Mouse (Mus musculus) mature B cell (primary cell): ENCODE measurements around the gene Sh3bp4.

Experiments used
- in situ Hi-C: fragments of 300-500 bp; cut with MboI; formaldehyde crosslinking; loops from 2 replicates; pipeline ENCODE4 v1.14.3; 2019

Gene Sh3bp4

DNA sequence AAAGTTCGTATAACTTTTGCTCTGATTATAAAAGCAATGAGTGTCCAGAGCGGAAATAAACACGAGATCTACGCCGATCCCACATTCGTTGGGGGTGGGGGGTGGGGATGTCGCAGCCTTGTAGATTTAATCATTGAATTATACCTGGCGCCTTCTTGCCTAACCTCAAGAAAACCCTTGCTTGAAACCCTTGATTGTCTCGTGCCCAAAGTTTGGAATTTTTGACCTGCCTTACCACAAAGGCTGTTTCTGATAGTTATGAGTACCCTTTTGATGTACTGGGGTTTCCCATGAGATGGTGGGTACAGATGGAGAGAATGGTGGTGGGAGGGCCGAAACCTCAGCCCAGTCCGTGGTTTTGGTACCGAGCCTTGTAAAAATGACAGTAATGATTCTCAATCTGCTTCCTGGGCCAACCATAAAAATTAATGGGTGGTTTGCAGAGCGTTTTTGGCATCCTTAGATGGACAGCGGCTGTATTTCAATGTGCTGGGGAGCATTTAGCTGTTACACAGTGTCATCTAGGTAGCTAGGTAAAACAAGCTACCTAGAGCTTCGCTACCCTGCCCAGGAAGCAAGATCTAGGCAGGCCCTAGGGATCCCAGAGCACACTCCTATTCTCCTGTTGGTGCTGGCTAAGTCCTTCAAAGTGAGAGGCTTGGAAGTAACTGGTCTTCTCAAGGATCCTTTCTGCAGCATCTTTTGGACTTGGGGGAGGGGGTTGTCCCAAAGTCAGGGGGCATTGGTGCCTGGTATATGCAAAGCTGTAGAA, 1.3 kb downstream of the Sh3bp4 start:
- in situ Hi-C loops = no loop called here

DNA sequence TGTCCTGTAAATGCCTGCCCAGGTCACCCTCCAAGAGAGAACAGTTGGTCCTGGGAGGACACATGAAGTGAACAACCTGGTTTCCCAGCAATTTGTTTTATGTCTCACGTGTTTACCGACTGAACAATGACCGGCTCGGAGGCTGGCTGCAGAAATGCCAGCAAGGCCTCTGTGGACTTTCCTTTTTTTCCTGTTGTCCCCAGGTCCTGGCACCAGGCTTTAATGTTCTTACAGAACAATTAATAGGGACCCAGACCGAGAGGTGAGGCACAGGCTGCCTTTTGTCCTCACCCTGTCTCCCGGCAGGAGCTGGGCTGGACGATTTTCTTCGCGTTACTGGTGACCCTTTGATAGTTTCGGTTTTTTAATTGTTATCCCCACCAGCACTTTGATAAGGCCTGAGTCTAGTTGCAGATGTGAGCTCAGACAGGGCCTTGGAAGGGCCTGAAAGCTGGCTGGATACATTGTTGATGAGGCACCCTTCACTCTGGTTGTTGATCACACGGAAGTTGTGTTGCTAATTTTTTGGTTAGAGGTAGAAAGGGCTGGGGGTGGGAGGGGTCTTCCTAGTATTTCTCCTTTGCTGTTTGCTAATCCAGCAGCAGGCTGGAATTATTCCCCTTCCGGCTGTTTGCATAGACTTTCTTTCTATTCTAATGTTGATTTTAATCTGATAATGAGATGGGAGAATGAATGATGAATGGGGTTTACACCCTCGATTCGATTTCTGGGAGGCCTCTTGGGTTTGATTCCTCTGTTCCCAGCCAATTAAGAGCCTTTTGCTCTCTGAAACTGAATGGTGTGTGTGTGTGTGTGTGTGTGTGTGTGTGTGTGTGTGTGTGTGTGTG, 2.2 kb downstream of the Sh3bp4 start:
- in situ Hi-C loops = no loop called here

DNA sequence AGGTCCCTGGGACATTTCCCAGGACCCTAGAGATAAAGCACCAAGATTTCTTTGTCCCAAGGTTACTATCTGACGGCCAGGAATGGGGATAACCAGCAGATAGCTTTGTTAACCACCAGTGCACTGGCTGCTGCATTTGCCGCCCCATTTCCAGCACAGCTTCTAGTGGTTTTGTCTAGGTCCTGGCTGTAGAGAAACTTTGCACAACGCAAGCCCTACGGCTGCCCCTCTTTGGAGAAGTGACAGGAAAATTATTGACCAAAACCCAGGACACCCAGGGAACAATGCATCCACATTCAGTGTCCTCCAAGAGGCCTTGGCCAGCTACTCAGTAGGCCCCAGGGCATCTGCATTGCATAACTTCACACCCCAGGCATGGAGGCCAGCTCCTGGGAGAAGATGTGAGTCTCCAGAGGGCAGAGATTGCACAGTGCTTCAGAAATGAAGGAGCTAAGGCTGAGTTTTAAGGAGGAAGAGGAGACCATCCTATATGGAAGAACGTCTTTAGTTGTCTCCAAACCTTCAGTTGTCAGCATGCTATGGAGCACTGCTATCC, 3.2 kb downstream of the Sh3bp4 start:
- in situ Hi-C loops = no loop called here

DNA sequence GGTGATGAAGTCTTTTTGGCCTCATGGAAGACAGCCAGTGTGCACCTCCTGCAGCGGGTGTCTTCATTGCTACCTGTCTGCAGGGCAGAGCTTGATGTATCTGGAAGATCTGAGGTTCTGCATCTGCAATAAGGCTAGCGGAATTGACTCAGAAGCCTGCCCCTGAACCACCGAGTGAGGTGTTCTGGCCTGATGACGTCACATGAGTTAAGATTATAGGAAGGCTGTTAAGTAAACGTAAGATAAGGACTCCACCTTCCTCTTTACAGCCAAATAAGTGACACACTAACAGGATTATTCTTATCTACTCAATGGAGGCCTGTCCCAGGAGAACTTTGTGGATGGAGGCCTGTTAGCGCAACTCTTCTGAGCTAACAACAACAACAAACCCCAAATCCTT, 4.5 kb downstream of the Sh3bp4 start:
- in situ Hi-C loops = no loop called here

DNA sequence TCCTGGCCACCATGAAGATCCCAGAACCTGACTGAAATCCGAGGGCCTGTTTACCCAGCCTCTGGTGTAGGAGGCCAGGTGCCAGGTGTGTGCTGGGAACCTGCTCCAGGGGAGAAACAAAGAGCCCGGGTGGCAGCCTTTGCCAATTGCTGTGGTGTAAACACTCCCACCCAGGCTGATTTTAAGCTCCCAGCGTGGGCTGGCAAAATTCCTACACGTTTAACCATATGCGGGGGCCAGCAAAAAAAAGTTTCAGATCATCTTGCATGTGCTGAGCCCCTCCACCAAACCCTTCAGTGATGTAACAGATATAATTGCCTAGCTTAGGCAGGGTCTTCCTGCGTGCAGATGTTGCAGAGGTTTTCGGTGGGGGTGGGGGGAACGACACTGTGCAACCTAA, 4.9 kb downstream of the Sh3bp4 start:
- in situ Hi-C loops = no loop called here

DNA sequence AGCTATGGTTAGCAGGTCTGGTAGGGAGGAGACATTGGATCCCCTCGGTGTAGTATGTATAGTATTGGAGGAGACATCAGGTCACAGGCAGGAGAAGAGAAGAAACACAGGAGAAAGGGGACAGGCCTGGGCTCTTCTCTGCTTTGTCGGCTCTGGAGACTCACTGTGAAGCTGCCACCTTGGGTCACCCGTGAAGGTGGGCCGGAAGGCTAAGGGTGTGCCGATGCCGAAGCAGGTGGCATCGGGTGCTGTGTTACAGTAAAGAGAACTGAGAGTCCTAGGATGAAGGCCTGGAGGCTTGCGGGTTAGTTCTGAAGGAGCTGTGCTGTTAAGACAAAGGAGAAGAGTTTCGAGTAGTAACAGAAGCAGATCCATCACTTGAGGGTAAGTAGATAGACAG, 6.6 kb downstream of the Sh3bp4 start:
- in situ Hi-C loops = no loop called here

DNA sequence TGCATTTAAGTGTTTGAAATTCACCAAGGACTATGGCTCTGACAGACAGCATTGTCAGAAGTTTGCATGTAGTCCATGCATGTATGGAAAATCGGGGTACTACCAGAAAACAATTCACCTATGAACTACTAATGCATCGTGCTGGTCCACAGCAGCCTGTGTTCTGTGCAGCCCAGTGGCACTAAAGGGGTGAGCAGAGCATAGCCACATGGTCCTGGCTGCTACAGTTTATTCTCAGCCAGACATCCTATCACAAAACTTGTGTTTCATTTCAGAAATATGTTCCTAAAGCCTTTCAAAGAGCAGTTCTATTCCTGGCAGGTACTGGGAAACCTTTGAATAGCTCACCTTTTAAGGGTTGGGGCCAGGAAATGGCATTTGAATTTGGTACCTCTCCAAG, 8.0 kb downstream of the Sh3bp4 start:
- in situ Hi-C loops = no loop called here

DNA sequence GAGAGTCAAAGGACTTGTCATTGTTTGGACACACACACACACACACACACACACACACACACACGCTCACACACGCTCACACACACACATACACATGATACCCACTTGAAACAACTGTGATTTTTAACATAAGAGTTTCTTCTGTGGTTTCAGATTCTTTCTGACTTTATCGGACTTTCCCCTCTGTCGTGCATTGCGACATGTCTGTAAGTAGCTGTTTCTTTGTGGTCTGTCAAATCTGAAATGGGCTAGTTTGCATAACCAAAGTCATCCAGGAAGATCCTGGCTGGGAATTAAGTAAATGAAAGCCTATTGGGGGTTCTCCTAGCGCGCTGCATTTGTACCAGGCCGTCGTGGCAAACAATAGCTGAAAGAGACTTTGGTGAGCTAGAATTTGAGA, 8.5 kb downstream of the Sh3bp4 start:
- in situ Hi-C loops = no loop called here

DNA sequence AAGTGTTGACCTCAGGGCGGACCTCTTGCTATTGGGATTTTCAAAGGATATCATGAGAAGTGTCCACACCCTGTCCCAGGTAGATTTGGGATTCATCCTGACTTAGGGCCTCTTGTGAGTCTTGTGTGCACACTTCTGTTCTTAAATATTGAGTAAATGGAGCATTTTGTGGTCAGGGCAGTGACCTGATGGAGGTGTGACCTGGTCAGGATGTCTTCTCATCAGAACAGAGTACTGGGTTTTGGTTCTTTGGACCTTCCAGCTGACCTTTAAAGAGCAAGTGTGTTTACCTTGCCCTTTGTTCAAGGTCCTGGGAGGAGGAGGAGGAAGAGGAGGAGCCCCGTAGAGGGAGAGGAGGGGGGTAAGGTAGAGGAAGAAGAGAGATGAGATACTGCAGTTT, 9.0 kb downstream of the Sh3bp4 start:
- in situ Hi-C loops = no loop called here

DNA sequence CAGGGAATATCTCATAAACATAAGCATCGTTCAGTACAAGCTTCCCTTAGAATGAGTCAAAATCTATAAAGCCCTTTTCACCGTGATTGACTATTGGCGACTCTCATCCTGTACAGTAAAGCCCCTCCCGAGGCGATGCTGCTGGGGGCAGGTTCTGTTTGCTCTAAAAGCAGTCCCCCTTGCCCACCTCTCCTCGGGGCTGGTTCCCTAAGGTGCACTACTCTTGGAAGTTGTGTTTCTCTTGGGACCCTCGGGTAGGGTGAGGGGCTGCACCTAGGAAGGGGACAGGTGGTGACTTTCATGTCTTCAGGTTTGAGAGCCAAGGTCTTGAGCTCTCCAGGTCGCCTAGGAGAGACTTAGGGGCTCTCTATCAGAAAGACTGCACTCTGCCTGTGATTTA, 10.2 kb downstream of the Sh3bp4 start:
- in situ Hi-C loops = no loop called here

DNA sequence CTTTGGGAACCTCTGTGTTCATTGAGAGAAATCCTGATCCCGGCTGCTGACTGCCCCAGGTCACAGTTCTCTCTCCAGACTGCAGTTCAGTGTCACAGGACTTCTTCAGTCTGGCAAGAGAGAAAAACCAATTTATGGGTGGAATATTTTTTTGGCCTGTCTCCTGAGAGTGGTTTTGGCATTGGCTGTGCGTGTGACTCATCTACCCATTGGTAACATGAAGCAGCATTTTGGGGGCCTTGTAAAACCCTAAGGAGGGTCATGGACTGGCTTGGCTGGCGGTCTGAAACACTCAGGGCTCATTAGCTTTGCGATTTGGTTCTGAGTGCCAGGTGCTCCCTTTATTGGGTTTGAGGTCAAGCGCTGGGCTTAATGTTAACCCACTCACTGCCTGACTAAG, 10.6 kb downstream of the Sh3bp4 start:
- in situ Hi-C loops = no loop called here

DNA sequence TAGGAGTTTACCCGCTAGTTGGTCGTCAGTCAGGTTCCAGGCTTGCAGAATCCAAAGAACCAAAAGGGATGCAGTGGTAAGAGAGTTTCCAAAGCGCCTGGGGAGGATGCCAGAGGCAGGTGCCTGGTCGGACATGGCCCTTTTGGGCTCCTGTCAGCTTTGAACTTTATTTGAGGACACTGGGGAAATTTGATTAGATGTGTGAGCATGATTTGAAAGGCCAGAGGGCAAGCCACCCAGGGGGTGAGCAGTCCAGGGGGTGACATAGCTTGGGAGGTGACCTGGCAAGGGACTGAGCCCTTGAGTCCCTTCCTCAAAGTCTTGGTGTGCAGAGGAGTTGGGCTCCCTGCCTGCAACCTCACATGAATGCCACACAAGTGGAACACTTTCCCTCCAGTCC, 11.2 kb downstream of the Sh3bp4 start:
- in situ Hi-C loops = no loop called here

DNA sequence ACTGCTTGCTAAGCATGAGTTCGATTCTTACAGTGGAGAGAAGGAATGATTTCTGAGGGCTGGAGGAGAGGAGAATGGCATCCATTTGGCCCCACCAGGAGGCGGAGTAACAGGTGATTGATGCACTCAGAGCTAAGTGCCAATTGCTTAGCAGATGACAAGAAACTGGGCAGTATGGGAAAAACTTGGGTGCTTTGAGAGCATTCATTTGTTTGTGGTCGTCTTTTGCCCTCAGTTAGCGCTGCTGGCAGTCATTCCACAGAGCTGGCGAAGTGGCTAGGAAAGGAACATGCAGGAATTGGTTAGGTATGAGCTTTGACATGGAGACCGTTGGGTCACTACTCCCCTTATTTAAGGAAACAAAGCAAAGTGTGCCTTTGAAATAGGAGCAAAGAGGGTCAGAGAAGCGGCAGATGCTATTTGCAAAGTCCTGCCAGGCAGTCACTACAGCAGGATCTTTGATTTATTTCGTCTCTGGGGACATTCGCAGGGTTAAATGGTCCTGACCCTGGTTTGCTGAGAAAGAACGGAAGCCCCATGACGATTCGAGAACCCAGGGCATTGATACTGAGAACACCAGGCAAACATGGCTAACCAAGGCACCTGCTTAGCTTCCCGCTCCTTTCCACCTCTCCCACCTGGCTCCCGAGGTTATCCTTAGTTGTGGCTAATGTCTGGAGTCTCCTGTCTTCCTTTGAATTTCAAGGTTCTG, 12.1 kb downstream of the Sh3bp4 start:
- in situ Hi-C loops = no loop called here

DNA sequence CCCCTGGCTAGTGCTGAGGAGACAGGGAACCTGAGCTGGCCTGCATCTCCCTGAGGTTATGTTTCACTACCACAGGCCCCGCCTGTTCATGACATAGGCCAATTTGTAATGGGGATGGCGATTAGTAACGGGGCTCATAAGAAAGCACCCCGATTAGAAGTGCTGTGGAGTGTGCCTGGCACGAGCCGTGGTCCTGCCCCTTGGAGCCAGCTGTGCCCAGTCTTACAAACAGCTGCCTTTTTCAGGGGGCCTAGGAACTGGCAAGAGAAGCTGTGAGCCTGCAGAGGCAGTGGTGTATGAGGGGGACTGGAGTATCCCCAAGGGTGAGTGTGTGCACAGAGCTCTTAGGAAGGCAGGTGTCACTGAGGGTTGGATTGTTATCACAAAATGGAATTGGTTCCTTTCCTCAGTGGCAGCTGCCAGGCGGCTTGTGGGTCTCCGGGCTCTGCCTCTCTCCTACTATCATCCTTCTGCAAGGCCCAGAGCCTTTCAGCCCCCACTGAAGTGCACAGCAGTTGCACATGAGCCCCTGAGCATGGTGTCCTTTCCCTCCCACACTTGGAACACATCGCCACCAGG, 16.4 kb downstream of the Sh3bp4 start:
- in situ Hi-C loops = no loop called here

DNA sequence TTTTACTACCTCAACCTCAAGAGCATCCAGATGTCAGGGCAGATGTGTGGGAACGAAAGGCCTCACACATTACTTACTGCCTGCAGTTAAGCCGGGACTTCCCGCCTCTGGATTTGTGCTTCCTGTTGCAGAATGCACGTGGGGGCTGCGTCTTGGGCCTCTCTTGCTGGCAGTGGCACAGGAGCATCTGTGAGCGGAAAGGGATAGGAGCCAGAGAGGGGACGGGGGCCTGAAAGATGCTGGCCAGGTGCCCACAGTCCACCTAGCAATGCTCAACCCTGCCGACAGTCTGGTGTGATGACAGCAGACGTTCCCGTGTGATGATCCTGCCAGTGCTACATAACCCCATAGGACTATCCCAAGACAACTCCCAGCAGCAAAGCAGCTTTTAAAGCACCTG, 17.9 kb downstream of the Sh3bp4 start:
- in situ Hi-C loops = no loop called here

DNA sequence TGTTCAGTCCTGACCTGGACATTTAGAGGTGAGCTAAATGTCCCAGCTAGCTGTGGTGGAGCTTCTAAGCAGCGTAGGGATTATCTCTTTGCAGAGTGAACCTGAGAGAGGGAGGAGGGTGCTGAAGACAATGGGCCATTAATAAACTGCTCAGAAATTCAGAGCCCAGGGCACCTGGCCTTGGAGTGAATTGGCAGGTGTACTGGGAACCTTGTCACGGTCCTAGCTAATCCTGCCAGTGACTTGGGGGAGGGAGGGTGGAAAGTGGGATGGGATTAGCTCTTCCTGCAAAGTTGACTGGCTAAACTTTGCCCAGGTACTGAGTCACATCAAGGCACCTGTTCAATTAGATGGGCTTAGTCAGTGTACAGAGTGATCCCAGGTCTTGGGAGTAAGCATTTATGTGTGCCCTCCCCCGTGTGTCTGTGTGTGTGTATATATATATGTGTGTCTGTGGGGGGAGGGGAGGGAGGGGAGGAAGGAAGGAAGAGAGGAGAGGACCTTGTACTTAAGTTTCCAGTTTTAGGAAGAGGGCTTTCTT, 18.6 kb downstream of the Sh3bp4 start:
- in situ Hi-C loops = no loop called here

DNA sequence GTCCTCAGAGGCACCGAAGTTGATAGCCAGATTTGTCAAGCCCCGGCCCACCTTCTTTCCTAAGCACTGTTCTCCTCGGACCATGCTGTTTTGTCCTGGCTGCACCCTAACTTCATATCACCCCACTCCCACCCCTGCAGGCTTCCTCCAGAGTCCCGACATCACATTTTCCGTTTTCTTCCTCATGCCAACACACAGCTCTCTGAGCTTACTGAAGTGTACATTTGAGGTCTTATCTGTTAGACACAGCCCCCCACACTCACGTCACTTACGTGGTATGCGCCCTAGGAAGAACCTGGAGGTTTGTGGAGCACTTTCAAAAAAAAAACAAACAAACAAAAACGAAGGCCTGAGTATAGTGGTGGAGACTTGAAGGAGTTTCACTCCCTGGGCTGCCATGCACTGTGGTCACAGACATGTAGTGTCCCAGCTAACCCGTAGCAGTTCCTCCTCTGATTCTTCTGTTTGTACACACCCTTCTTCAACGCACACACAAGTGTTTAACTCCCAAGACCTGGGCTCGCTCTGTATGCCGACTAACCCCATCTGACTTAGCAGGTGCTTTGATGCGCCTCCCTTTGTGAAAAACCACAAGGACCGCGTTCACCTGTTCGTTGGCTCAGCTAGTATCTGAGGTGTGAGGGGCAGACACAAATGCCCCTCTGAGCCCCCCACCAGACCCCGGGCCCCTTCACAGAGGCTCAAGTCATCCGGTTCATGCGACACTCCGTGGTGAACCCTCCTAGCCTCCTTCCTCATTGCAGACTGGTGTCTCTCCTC, 19.8 kb downstream of the Sh3bp4 start:
- in situ Hi-C loops = no loop called here

DNA sequence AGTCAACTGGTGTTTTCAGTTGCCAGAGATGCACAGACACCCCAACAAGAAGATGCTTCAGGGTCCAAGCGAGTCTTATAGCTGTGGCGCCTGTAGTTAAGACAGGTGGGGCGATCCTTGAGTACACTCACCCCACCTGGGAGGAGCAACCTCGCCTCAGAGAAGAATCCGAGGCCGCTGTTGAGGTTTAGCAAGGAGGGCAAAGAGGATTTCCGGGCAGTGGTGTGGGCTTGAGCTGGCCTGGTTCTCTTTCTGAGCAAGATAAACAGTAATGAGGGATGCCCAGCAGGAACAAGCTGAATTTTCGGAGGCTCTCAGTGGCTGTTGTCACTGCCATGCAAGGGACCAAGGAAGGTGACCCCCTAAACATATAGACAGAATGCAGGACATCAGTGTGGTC, 20.5 kb downstream of the Sh3bp4 start:
- in situ Hi-C loops = no loop called here

DNA sequence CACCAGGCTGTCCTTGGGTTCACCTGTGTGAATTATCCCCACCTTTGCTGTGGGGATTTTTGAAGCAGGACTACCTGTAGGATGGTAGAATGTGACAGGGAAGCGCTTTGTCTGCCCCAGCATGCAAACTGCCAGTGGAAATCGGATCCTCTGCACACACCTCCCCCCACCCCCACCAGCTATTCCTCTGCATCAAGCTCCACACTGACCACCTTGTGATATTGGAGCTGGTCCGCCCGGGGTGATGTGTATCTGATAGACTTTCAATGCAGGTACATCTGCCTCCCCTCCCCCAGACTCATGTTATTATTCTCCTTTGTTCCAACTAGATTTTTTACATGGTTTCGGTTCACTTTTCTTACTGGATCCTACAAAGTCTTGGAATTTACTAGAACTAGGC, 21.8 kb downstream of the Sh3bp4 start:
- in situ Hi-C loops = no loop called here

DNA sequence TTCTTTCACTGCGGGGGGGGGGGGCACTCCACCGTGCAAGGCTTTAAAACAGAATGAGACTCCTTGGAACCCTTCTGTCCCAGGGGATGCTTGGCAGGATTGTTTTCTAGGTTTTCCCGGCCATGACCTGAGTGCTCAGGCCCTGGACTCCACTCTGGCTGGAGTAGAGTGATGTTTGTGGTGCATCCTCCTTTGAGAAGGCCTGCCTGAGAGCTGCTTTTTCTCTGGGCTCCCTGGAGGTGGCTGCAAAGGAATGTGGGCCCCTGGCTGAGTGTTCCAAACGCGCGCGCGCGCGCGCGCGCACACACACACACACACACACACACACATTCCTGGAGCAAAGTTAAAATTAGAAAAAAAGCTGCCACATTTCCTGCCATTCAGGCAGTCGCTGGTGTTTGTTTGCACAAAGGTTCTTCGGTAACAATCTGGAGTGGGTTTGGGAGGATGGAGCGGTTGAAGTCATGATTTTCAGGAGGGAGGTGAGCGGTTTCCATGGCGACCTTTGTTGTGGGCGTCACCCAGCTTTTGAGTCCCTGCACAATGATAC, 22.3 kb downstream of the Sh3bp4 start:
- in situ Hi-C loops = no loop called here

DNA sequence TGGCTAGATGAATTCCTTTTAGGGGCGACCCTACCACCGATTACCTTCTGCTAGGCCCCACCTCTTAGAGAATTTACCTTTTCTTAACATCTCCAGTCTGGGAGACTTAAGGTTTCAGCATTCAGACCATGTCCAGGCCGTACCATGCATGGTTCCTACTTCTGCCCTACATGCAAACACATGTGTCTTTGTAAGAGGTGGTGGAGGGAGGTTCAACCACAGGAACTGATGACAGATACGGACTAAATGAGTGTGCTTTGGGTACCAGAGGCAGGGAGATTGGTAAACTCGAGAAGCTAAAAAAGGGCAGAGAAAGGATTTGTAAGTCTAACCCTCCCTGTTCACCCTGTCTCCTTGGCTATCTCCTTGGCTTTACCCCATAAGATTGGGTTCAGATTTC, 23.5 kb downstream of the Sh3bp4 start:
- in situ Hi-C loops = no loop called here
